Mouse (Mus musculus) heart, adult 2 months (tissue): ENCODE results near the gene Runx1.

Experiments
- CTCF ChIP-seq: fragments of 200-600 bp; IDR thresholded peaks from 2 replicates; pipeline ENCODE4 v1.8.1; 2022; ENCODE audit warnings: antibody characterized with exemption, mild to moderate bottlenecking, moderate library complexity
- EP300 ChIP-seq: fragments of 200-500 bp; IDR thresholded peaks from 2 replicates; pipeline ENCODE4 v1.6.1; 2011; ENCODE audit warnings: low read depth, low read length, control low read depth; ENCODE audit not compliant: insufficient read depth
- POLR2A ChIP-seq: fragments of 200-500 bp; IDR thresholded peaks from 2 replicates; pipeline ENCODE4 v1.6.1; 2011; ENCODE audit warnings: mild to moderate bottlenecking, low read depth, low read length, control low read depth; ENCODE audit not compliant: insufficient read depth

DNA sequence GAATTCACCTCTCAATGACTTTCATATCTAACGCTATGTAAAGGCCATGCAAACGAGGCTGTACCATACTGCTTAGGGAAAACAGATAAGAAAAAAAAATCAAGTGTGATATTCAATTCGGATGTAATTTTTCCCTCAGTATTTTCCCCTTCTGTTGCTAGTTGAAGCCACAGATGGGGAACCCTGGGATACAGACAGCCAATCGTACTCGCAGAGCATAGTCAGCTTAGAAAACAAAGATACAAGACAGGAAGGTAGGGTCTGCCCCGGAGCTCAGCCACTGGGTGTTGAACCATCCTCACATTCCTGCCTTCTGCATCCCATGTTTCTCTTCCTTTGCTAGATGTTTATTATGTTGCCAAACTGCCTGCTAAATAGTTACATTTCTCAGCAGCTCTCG, 9.9 kb downstream of the Runx1 start:
- TF ChIP-seq POLR2A (no peak), CTCF (no peak), EP300 (no peak)
